Mouse (Mus musculus): ENCODE data around the gene C2cd2. TPM values are rescaled to one million over a fixed set of nuclear protein-coding genes. Genes with fewer than 3 reads are reported as not detected.

C2cd2 gene
- polyA plus RNA-seq (2012; rRNA removed) = 11.8 and 12.8 TPM in 2 replicates

DNA sequence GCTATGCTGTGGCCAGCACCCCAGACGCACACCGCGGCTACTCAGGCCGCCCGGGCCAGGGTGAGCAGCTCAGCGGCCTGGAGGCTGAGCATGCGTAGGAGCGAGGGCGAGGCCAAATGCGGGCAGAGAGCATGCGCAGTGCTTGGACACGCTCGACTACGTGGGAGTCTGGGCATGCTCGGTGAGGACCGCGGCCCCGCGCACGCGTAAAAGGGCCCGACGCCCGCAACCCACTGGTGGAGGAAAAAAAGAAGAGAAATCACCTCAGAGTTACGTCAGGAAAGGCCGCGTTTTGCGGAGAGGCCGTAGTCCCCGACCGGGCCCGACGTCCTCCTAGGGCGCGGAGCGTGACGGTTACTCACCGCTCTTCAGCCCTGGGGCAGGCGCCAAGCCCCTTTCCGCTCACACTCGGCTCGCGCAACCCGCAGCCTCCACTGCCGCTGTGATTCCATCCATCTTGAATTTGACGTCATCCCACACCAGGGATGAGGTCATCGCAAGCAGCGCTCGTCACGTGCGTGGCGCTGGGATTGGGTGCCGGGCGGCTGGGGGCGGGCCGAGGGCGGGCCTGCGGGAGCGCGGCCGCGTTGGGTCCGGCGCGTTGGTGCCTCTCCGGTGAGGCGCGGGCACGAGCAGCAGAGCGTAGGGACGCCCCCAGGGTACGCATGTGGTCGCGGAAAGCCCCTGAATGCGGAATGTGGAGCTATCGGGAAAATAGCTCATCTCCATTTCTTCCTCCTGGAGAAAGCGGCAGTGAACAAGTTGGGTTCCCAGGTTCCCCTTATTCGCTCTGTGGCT, at the start of gene C2cd2, which contains the start of gene Zbtb21:
C2cd2 (minus strand) TSS at position 448 of the 798 bp plus-strand sequence.
Zbtb21 (minus strand) TSS at position 472 of the 798 bp plus-strand sequence.

DNA sequence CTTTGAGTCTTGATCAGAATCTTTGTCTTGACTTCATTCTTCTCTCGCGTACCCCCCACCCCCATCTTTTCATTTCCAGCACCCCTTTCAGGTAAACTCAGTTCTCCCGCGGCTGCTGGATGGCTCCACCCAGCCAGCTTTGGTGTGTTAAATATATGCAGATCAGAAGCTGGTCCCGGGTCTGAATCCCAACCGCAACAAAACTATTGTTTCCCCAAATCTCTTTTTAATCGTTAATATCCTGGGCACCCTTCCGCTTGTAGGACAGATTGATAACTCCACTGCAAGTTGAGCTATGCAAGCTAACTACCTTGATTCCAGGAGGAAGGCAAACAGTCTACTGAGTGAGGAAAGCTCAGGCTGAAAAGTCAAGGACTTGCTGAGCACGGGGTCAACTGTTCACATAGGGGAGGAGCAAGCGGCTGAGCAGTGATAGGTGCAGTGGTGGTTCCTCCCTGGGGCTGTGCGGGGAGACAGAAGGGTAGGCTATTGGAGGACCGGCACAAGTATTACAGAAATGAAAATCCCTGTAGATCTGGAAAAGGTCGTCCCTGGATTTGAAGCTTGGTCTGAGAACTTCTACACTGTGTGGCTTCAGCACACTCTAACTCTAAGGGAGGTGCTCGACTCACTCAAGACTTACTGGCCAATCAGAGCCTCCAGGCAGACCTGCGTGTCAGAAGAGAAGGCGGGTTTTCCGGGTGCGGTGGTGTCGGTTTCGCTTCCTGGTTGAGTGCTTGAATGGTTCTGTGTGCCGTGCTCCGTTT, 34.4 kb upstream of the C2cd2 start, which contains the start of gene B230307C23Rik:
B230307C23Rik (plus strand) TSS at position 700 of the 767 bp plus-strand sequence.

DNA sequence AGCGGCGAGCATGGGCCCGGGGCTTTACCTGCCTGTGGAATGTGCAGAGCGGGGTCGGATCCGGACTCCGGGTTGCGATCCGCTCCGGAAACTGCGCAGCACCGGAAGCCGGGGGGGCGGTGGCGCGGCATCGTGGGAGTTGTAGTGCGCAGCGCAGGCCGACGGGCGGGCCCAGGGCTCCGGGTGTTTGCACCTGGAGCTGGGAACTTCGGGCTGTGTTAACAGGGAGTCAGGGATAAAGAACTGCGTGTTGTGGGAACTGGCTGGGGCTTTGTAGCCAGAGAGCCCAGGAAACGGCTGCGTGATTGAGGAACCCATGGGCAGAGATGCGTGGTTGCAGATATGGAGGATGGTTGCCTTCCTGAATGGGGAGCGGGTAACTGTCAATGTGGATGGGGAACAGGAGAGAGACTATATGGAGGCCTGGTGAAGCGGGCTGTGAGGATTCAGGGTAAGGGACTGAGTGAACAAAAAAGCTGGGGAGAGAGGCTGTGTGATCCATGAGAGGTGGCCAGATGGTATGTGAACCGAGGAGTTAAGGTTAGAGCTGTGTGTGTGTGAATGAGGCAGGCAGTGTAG, 110.6 kb downstream of the C2cd2 start, which contains the start of gene Prdm15:
Prdm15 (minus strand) TSS at position 110 of the 579 bp plus-strand sequence.

Other genes starting within 250 kb of the C2cd2 start
- gene Ripk4, start 198.8 kb downstream of the C2cd2 start, polyA plus RNA-seq (2012; rRNA removed) = 0.48 and 1.4 TPM in 2 replicates
- gene Prdm15, start 110.7 kb downstream of the C2cd2 start, polyA plus RNA-seq (2012; rRNA removed) = 21.7 and 23.2 TPM in 2 replicates
- gene Zbtb21, start within 50 bp of the C2cd2 start, polyA plus RNA-seq (2012; rRNA removed) = 13.3 and 16.1 TPM in 2 replicates
- 12.8 and 14.7 TPM in 2 replicates for gene B230307C23Rik, start 34.7 kb upstream of the C2cd2 start, polyA plus RNA-seq (2012; rRNA removed)
- 6.4 and 8.5 TPM in 2 replicates for gene A630089N07Rik, start 119.9 kb upstream of the C2cd2 start, polyA plus RNA-seq (2012; rRNA removed)